Mouse (Mus musculus): ENCODE results near the gene Ankrd27. TPM values are rescaled to one million over a fixed set of nuclear protein-coding genes. Genes with fewer than 3 reads are reported as not detected.

Gene Ankrd27
- total and polyA plus RNA-seq, 2 experiments, result 14.6 to 15.5 TPM

DNA sequence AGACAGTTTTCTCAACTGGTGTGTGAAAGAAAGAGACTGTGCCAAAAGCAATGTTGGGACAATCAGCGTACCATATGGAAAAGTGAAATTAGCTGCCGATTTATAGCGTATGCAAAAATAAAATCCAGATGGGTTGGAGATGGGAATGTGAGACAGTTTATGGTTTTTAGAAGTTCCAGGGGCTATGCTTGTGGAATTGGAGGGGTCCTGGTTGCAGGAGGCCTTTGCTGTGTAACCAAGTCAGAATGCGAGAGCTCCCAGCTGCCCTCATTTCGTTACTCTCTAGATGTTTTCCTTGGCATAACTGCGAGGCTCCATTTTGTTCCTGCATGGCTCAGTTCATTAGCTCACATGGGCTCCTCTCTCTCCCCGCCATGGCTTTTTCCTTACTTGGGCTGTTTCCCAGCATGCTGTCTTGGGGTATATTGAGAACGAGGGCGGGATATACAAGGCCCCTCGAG is 4.7 kb downstream of the Ankrd27 start:
- Histone ChIP-seq H3K27me3 (ENCODE audit: control insufficient read depth, insufficient read depth, low read length) (no peaks in the 10 kb centered on the region), H3K79me2 (ENCODE audit: control insufficient read depth, insufficient read depth, low read length) (peaks cover 10% of the 10 kb centered on the region; the same call in 1 of the 2 replicates), H3K9ac (ENCODE audit: low read depth, low read length) (no peak overlapping the region), H3K36me3 (ENCODE audit: control insufficient read depth, insufficient read depth, low read length) (peaks cover 6% of the 10 kb centered on the region; the same call in 1 of the 2 replicates), H3K4me1 (ENCODE audit: control insufficient read depth, insufficient read depth, low read length) (peaks cover 16% of the 10 kb centered on the region), H3K4me3 (ENCODE audit: insufficient read depth, low read depth, low read length) (no peak overlapping the region), H3K27ac (replicated peaks; ENCODE audit: insufficient read depth, low read depth, low read length) (no peak overlapping the region)
- no peak for DNase-seq (ENCODE audit: extremely low read depth, low read depth, low spot score)
- no peak for TF ChIP-seq POLR2A (IDR thresholded peaks at IDR 0.05; ENCODE audit: extremely low read depth, insufficient read depth, low read length)
- no peak for TF ChIP-seq CTCF (IDR thresholded peaks at IDR 0.05; ENCODE audit: low read depth, low read length)
- 95% methylated on average over 10 of the region's 10 CpGs for WGBS

DNA sequence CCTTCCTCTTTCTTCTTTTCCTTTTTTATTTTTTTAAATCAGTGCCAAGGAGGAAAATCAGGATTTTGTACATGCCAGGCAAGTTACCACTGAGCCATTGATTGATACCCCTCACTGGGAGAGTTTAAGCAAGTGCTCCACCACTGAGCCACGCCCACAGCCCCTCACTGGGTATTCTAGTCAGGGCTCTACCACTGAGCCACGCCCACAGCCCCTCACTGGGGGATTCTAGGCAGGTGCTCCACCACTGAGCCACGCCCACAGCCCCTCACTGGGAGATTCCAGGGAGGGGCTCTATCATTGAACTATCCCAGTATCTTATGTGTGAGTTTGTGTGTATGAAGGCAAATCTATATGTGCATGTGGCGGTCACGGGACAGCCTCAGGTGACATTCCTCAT is 8.3 kb downstream of the Ankrd27 start:
- no peak for TF ChIP-seq CTCF (IDR thresholded peaks at IDR 0.05; ENCODE audit: low read depth, low read length)
- TF ChIP-seq POLR2A (IDR thresholded peaks at IDR 0.05; ENCODE audit: extremely low read depth, insufficient read depth, low read length), result no peak
- H3K79me2 ChIP-seq (ENCODE audit: control insufficient read depth, insufficient read depth, low read length), result no peaks in the 10 kb centered on the region

DNA sequence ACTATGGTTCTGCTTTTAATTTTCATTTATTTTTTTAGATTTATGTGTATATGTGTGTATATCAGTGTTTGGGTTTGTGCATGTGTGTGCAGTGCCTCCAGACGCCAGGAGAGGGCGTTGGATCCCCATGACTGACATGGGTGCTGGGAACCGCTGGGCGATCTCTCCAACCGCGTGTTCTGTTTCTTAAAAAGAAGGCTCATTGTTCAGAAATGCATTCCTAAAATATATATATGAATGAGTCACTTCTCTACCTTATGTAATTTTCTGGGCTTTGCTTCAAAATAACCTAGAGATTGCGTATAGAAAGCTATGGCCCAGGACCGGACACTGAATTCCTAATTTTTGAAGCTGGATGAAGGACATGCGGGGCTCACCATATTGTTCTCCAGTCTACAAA is 13.4 kb downstream of the Ankrd27 start:
- TF ChIP-seq CTCF (IDR thresholded peaks at IDR 0.05; ENCODE audit: low read depth, low read length) (0 out of 2 replicates have a peak, but pooled peaks have one; percentile 14), POLR2A (IDR thresholded peaks at IDR 0.05; ENCODE audit: extremely low read depth, insufficient read depth, low read length) (no peak)
- no peak overlapping the region for H3K27ac ChIP-seq (replicated peaks; ENCODE audit: insufficient read depth, low read depth, low read length)
- peaks cover 20% of the 10 kb centered on the region; the same call in 1 of the 2 replicates for H3K36me3 ChIP-seq (ENCODE audit: control insufficient read depth, insufficient read depth, low read length)
- H3K27me3 ChIP-seq (ENCODE audit: control insufficient read depth, insufficient read depth, low read length), result no peaks in the 10 kb centered on the region
- no peak for DNase-seq (ENCODE audit: extremely low read depth, low read depth, low spot score)
- WGBS, result 92% methylated on average over 9 of the region's 9 CpGs
- H3K4me3 ChIP-seq (ENCODE audit: insufficient read depth, low read depth, low read length), result no peak overlapping the region
- no peak overlapping the region for H3K9ac ChIP-seq (ENCODE audit: low read depth, low read length)
- H3K4me1 ChIP-seq (ENCODE audit: control insufficient read depth, insufficient read depth, low read length), result no peaks in the 10 kb centered on the region
- no peaks in the 10 kb centered on the region for H3K79me2 ChIP-seq (ENCODE audit: control insufficient read depth, insufficient read depth, low read length)

More for the DNA sequence above, 8.3 kb downstream of the Ankrd27 start:
- WGBS, result 95% methylated on average over 5 of the region's 5 CpGs
- H3K27me3 ChIP-seq (ENCODE audit: control insufficient read depth, insufficient read depth, low read length), result no peaks in the 10 kb centered on the region
- no peak overlapping the region for H3K9ac ChIP-seq (ENCODE audit: low read depth, low read length)
- no peak overlapping the region for H3K4me3 ChIP-seq (ENCODE audit: insufficient read depth, low read depth, low read length)
- no peak overlapping the region for H3K27ac ChIP-seq (replicated peaks; ENCODE audit: insufficient read depth, low read depth, low read length)
- H3K36me3 ChIP-seq (ENCODE audit: control insufficient read depth, insufficient read depth, low read length), result peaks cover 8% of the 10 kb centered on the region; the same call in 1 of the 2 replicates
- no peak for DNase-seq (ENCODE audit: extremely low read depth, low read depth, low spot score)
- no peaks in the 10 kb centered on the region for H3K4me1 ChIP-seq (ENCODE audit: control insufficient read depth, insufficient read depth, low read length)

DNA sequence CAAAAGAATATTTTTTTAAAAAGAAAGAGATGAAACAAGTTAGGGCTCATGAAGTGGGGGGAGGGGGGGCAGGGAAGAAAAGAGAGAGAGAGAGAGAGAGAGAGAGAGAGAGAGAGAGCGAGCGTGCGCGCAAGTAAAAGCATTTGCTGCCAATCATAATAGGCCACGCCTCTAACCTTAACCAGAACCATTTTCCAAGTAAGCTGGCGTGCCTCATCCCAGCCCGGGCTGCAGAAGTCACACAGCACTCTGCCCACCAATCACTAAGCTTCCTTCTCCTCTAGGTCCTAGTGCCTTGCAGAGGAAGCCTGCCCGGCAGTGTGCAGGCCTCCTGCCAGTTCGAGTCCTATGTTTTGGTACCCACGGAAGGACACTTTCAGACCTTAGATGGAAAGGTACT is 14.0 kb downstream of the Ankrd27 start:
- DNase-seq (ENCODE audit: extremely low read depth, low read depth, low spot score), result no peak
- 94% methylated on average over 10 of the region's 10 CpGs for WGBS
- H3K27ac ChIP-seq (replicated peaks; ENCODE audit: insufficient read depth, low read depth, low read length), result no peak overlapping the region
- no peaks in the 10 kb centered on the region for H3K79me2 ChIP-seq (ENCODE audit: control insufficient read depth, insufficient read depth, low read length)
- no peaks in the 10 kb centered on the region for H3K27me3 ChIP-seq (ENCODE audit: control insufficient read depth, insufficient read depth, low read length)
- TF ChIP-seq CTCF (IDR thresholded peaks at IDR 0.05; ENCODE audit: low read depth, low read length) (no peak), POLR2A (IDR thresholded peaks at IDR 0.05; ENCODE audit: extremely low read depth, insufficient read depth, low read length) (no peak)
- no peak overlapping the region for H3K9ac ChIP-seq (ENCODE audit: low read depth, low read length)
- H3K4me1 ChIP-seq (ENCODE audit: control insufficient read depth, insufficient read depth, low read length), result no peaks in the 10 kb centered on the region
- no peak overlapping the region for H3K4me3 ChIP-seq (ENCODE audit: insufficient read depth, low read depth, low read length)
- peaks cover 20% of the 10 kb centered on the region; the same call in 1 of the 2 replicates for H3K36me3 ChIP-seq (ENCODE audit: control insufficient read depth, insufficient read depth, low read length)

DNA sequence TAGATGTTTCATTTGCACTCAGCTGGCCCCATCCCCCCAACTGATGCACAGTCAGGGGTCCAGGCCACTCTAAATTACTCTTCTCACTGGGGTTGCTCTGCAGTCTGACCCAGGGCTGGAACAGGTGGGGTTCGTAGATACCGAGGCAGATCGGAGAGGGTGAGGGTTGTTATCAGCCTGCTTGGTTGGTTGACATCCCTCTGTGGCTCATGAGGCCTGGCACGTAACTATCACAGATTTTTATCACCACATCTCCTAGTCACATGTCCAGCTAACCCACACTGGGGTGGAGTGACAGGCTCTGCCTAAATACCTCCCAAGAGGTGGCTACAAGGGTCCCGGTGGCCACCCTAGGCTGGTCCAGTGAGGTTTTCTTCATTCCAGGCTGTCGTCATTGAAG is 15.1 kb downstream of the Ankrd27 start:
- no peak overlapping the region for H3K27ac ChIP-seq (replicated peaks; ENCODE audit: insufficient read depth, low read depth, low read length)
- H3K36me3 ChIP-seq (ENCODE audit: control insufficient read depth, insufficient read depth, low read length), result peaks cover 20% of the 10 kb centered on the region; the same call in 1 of the 2 replicates

DNA sequence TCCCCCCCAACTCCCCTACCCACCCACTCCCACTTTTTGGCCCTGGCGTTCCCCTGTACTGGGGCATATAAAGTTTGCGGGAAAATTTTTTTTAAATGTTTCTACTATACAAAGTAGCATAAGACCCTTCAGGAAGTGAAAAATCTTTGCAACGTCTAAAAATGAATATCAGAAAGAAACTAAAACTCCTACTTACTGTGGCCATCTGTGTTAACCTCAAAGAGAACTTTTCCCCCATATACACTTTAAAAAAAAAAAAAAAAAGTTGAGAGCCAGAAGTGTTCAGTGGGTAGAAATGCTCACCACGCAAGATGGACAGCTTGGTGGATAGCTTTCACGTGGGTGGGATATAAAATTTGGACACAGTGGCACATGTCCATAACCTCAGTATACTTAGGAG is 16.7 kb downstream of the Ankrd27 start:
- no peak for TF ChIP-seq POLR2A (IDR thresholded peaks at IDR 0.05; ENCODE audit: extremely low read depth, insufficient read depth, low read length)
- no peak for TF ChIP-seq CTCF (IDR thresholded peaks at IDR 0.05; ENCODE audit: low read depth, low read length)
- Histone ChIP-seq H3K9ac (ENCODE audit: low read depth, low read length) (no peak overlapping the region), H3K4me3 (ENCODE audit: insufficient read depth, low read depth, low read length) (no peak overlapping the region), H3K27ac (replicated peaks; ENCODE audit: insufficient read depth, low read depth, low read length) (no peak overlapping the region), H3K36me3 (ENCODE audit: control insufficient read depth, insufficient read depth, low read length) (peaks cover 23% of the 10 kb centered on the region; the same call in 1 of the 2 replicates), H3K27me3 (ENCODE audit: control insufficient read depth, insufficient read depth, low read length) (no peaks in the 10 kb centered on the region), H3K79me2 (ENCODE audit: control insufficient read depth, insufficient read depth, low read length) (no peaks in the 10 kb centered on the region), H3K4me1 (ENCODE audit: control insufficient read depth, insufficient read depth, low read length) (no peaks in the 10 kb centered on the region)
- no peak for DNase-seq (ENCODE audit: extremely low read depth, low read depth, low spot score)
- whole genome bisulfite sequencing, result 97% methylated on average over 5 of the region's 5 CpGs

More for the DNA sequence above, 15.1 kb downstream of the Ankrd27 start:
- DNase-seq (ENCODE audit: extremely low read depth, low read depth, low spot score), result no peak
- Histone ChIP-seq H3K79me2 (ENCODE audit: control insufficient read depth, insufficient read depth, low read length) (no peaks in the 10 kb centered on the region), H3K4me3 (ENCODE audit: insufficient read depth, low read depth, low read length) (no peak overlapping the region), H3K27me3 (ENCODE audit: control insufficient read depth, insufficient read depth, low read length) (no peaks in the 10 kb centered on the region), H3K4me1 (ENCODE audit: control insufficient read depth, insufficient read depth, low read length) (no peaks in the 10 kb centered on the region), H3K9ac (ENCODE audit: low read depth, low read length) (no peak overlapping the region)
- 93% methylated on average over 6 of the region's 6 CpGs for WGBS
- TF ChIP-seq CTCF (IDR thresholded peaks at IDR 0.05; ENCODE audit: low read depth, low read length), result no peak
- TF ChIP-seq POLR2A (IDR thresholded peaks at IDR 0.05; ENCODE audit: extremely low read depth, insufficient read depth, low read length), result no peak

Data from liver, adult 2 months (tissue).